Mouse (Mus musculus) myocyte (in vitro differentiated cells): ENCODE results near the gene Fam208a.

Experiments used
- E2F4 ChIP-seq: IDR thresholded peaks from one replicate; pipeline ENCODE4 v1.6.1; 2011; ENCODE audit warnings: mild to moderate bottlenecking, control low read depth, moderate library complexity; ENCODE audit not compliant: insufficient read depth
- MAX ChIP-seq: IDR thresholded peaks from one replicate; pipeline ENCODE4 v1.6.1; 2011; ENCODE audit warnings: low read depth, mild to moderate bottlenecking, control low read depth
- MYOD1 ChIP-seq, 3 experiments: IDR thresholded peaks; one replicate each; pipeline ENCODE4 v1.6.1; 2011; ENCODE audit warnings: control low read depth in 2 of 3, low read depth in 2 of 3, mild to moderate bottlenecking in 2 of 3, moderate library complexity in 1 of 3; ENCODE audit not compliant: insufficient read length in 2 of 3, control insufficient read depth in 1 of 3
- POLR2A ChIP-seq: IDR thresholded peaks from one replicate; pipeline ENCODE4 v1.6.1; 2011; ENCODE audit warnings: low read depth, mild to moderate bottlenecking, control low read depth, moderate library complexity; ENCODE audit not compliant: insufficient read length
- REST ChIP-seq: IDR thresholded peaks from one replicate; pipeline ENCODE4 v1.6.1; 2011; ENCODE audit warnings: mild to moderate bottlenecking, control low read depth, moderate library complexity; ENCODE audit not compliant: insufficient read depth, insufficient read length
- TCF3 ChIP-seq: IDR thresholded peaks from one replicate; pipeline ENCODE4 v1.6.1; 2011; ENCODE audit warnings: low read depth, control low read depth; ENCODE audit not compliant: insufficient read length
- USF1 ChIP-seq: IDR thresholded peaks from one replicate; pipeline ENCODE4 v1.6.1; 2011; ENCODE audit warnings: low read depth, mild to moderate bottlenecking, control low read depth, moderate library complexity

DNA sequence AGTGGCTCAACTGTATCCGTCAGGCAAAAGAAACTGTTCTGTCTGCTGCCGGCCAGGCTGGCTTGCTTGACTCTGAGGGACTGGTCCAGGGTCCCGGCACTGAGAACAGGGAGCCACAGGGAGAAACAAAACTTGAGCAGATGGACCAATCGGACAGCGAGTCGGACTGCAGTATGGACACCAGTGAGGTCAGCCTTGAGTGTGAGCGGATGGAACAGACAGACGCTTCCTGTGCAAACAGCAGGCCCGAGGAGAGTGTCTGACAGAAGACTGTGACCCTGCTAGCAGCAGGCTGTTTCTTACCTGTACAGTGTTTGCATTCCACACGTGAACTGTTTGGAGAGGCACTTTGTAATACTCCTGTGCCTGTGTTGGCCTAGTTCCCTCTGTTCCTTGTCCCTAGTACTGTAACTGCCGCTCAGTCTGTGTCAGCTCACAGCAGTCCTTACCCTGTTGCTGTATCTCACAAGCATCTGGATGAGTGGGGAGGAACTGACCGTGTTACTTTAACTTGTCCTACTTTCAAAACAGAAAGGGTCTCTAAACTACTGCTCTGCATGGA, 26.8 kb upstream of the Fam208a start:
- TF ChIP-seq POLR2A (no peak), USF1 (no peak), TCF3 (no peak), E2F4 (no peak), REST (no peak), MAX (no peak), MYOD1 (IDR thresholded peaks at IDR 0.05; ENCODE audit: control insufficient read depth in 1 of 3, insufficient read length in 2 of 3, low read depth in 2 of 3) (no peak)
